Mouse (Mus musculus) gastrocnemius, postnatal 10 days (tissue): ENCODE measurements around the gene Pts. TPM values are rescaled to one million over a fixed set of nuclear protein-coding genes. Genes with fewer than 3 reads are reported as not detected.

Experiments
- DNase-seq: peaks from one replicate; pipeline ENCODE4 v3.0.0; 2021; ENCODE audit warnings: mixed read lengths
- total RNA-seq, 2 experiments: library from RNA; stranded (reverse); gene quantifications; 2 replicates each; pipeline ENCODE4 v1.2.3; 2021

The Pts gene
- total RNA-seq, 2 experiments from 2014 or later = 19.0 to 19.3 TPM

- no peak for DNase-seq
These were observed 37.7 kb downstream of the Pts start for GRCm38 (mm10) chr9:50490836-50491235.

GRCm38 (mm10) chr9:50485521-50485920, 43.0 kb downstream of the Pts start:
- DNase-seq = no peak

GRCm38 (mm10) chr9:50482743-50483142, 45.8 kb downstream of the Pts start:
- no peak for DNase-seq

- no peak for DNase-seq
These were observed 49.0 kb downstream of the Pts start for GRCm38 (mm10) chr9:50479476-50479875.

GRCm38 (mm10) chr9:50478826-50479225, 49.7 kb downstream of the Pts start:
- DNase-seq = peak; percentile 13

- DNase-seq = no peak
These were observed 51.3 kb downstream of the Pts start for GRCm38 (mm10) chr9:50477270-50477669.

- DNase-seq = no peak
These were observed 51.9 kb downstream of the Pts start for GRCm38 (mm10) chr9:50476651-50477050.

GRCm38 (mm10) chr9:50475745-50476144, 52.8 kb downstream of the Pts start:
- DNase-seq = no peak

GRCm38 (mm10) chr9:50475318-50475717, 53.2 kb downstream of the Pts start:
- no peak for DNase-seq

Other genes starting within 250 kb of the Pts start
- 100 to 1,000 TPM; 606 to 671 TPM for gene Rpl10-ps3, start 183.8 kb downstream of the Pts start, total RNA-seq
- not detected for gene Plet1, start 34.2 kb downstream of the Pts start, total RNA-seq
- gene Il18, start 26.1 kb upstream of the Pts start, total RNA-seq = 1 to 10 TPM in 1 of 2 experiments, under 1 TPM in 1; 0.90 to 1.2 TPM
- gene Bco2, start 26.5 kb upstream of the Pts start, total RNA-seq = under 1 TPM; 0.14 to 0.27 TPM
- not detected for gene Tex12, start 32.6 kb upstream of the Pts start, total RNA-seq
- gene Sdhd, start 75.1 kb upstream of the Pts start, total RNA-seq = 100 to 1,000 TPM; 321 to 381 TPM
- gene Timm8b, start 75.2 kb upstream of the Pts start, total RNA-seq = 100 to 1,000 TPM; 140 to 148 TPM
- under 1 TPM; 0.27 to 0.42 TPM for gene Pih1d2, start 88.6 kb upstream of the Pts start, total RNA-seq
- 10 to 100 TPM; 12.2 to 16.0 TPM for gene Nkapd1, start 88.7 kb upstream of the Pts start, total RNA-seq
- gene Dlat, start 131.1 kb upstream of the Pts start, total RNA-seq = 100 to 1,000 TPM; 196 to 235 TPM
- gene Dixdc1, start 210.8 kb upstream of the Pts start, total RNA-seq = 1 to 10 TPM; 6.2 to 9.3 TPM
- 1 to 10 TPM; 1.8 to 2.2 TPM for gene 2310030G06Rik, start 217.8 kb upstream of the Pts start, total RNA-seq
- gene Cryab, start 222.6 kb upstream of the Pts start, total RNA-seq = 100 to 1,000 TPM; 667 to 687 TPM
- 100 to 1,000 TPM; 120 to 128 TPM for gene Hspb2, start 223.6 kb upstream of the Pts start, total RNA-seq
- gene Fdxacb1, start 239.5 kb upstream of the Pts start, total RNA-seq = 1 to 10 TPM; 4.0 to 4.9 TPM
- 10 to 100 TPM in 1 of 2 experiments, 1 to 10 TPM in 1; 8.2 to 13.4 TPM for gene Alg9, start 246.3 kb upstream of the Pts start, total RNA-seq
- gene 1110032A03Rik, start 246.8 kb upstream of the Pts start, total RNA-seq = 10 to 100 TPM; 11.4 to 12.6 TPM